Mouse (Mus musculus) olfactory bulb, adult 2 months (tissue): ENCODE data around the gene Mcoln2. TPM values are rescaled to one million over a fixed set of nuclear protein-coding genes. Genes with fewer than 3 reads are reported as not detected.

Experiments
- H3K27ac ChIP-seq: fragments of 200-500 bp; 2 replicates; pipeline ENCODE4 v1.5.1; 2012; ENCODE audit warnings: low read depth, low read length; ENCODE audit not compliant: insufficient read depth
- H3K4me1 ChIP-seq: fragments of 200-500 bp; 2 replicates; pipeline ENCODE4 v1.6.1; 2012; ENCODE audit warnings: low read length; ENCODE audit not compliant: control insufficient read depth, insufficient read depth
- H3K4me3 ChIP-seq: fragments of 200-500 bp; 2 replicates; pipeline ENCODE4 v1.5.1; 2012; ENCODE audit warnings: mild to moderate bottlenecking, low read depth, low read length, moderate library complexity; ENCODE audit not compliant: insufficient read depth
- CTCF ChIP-seq: fragments of 200-500 bp; IDR thresholded peaks from 2 replicates; pipeline ENCODE4 v1.5.1; 2012; ENCODE audit warnings: low read depth, mild to moderate bottlenecking, low read length, moderate library complexity; ENCODE audit not compliant: insufficient read depth
- POLR2A ChIP-seq: fragments of 200-500 bp; IDR thresholded peaks from 2 replicates; pipeline ENCODE4 v1.6.1; 2012; ENCODE audit warnings: mild to moderate bottlenecking, low read depth, low read length, moderate library complexity; ENCODE audit not compliant: insufficient read depth
- WGBS: fragments of 180-500 bp; shearing (Covaris S2); methylation state at CpG from one replicate; pipeline ENCODE4 v1.1.7; 2018; 5-methylcytosine and 5-hydroxymethylcytosine counted together
- polyA plus RNA-seq: library from polyadenylated mRNA; stranded (reverse); fragments of >200 nt; gene quantifications from 2 replicates; pipeline ENCODE4 v1.2.4, GENCODE M21; 2012; ENCODE audit warnings: low replicate concordance; ENCODE audit not compliant: missing spikeins, insufficient read depth, insufficient read length

The Mcoln2 gene
- polyA plus RNA-seq, 1 experiment: not detected

GRCm38 (mm10) chr3:146227427-146227826, 77.8 kb downstream of the Mcoln2 start:
- TF ChIP-seq CTCF (no peak), POLR2A (no peak)

GRCm38 (mm10) chr3:146228559-146229310, 79.1 kb downstream of the Mcoln2 start:
- Histone ChIP-seq H3K4me1 (no peaks in the 10 kb centered on the region), H3K27ac (no peak overlapping the region), H3K4me3 (no peak overlapping the region)
- TF ChIP-seq POLR2A (no peak), CTCF (no peak)
- 53% methylated on average over 13 of the region's 13 CpGs for WGBS

More at GRCm38 (mm10) chr3:146227427-146227826, 77.8 kb downstream of the Mcoln2 start:
- no peak overlapping the region for H3K27ac ChIP-seq
- H3K4me1 ChIP-seq: no peaks in the 10 kb centered on the region
- WGBS: 82% methylated on average over 3 of the region's 3 CpGs
- H3K4me3 ChIP-seq: no peak overlapping the region

GRCm38 (mm10) chr3:146232708-146233107, 83.1 kb downstream of the Mcoln2 start:
- Histone ChIP-seq H3K27ac (no peak overlapping the region), H3K4me1 (no peaks in the 10 kb centered on the region), H3K4me3 (no peak overlapping the region)
- no peak for TF ChIP-seq CTCF
- TF ChIP-seq POLR2A: no peak
- WGBS: 87% methylated on average over 7 of the region's 7 CpGs

- TF ChIP-seq CTCF (no peak), POLR2A (no peak)
- H3K27ac ChIP-seq: no peak overlapping the region
- H3K4me3 ChIP-seq: no peak overlapping the region
- no peaks in the 10 kb centered on the region for H3K4me1 ChIP-seq
- 76% methylated on average over 4 of the region's 4 CpGs for WGBS
These were observed 84.1 kb downstream of the Mcoln2 start for GRCm38 (mm10) chr3:146233741-146234140.

GRCm38 (mm10) chr3:146234530-146234929, 84.9 kb downstream of the Mcoln2 start:
- H3K4me1 ChIP-seq: no peaks in the 10 kb centered on the region
- no peak overlapping the region for H3K27ac ChIP-seq
- no peak overlapping the region for H3K4me3 ChIP-seq
- WGBS: 81% methylated on average over 10 of the region's 10 CpGs
- TF ChIP-seq POLR2A (no peak), CTCF (no peak)

GRCm38 (mm10) chr3:146236280-146236679, 86.6 kb downstream of the Mcoln2 start:
- 85% methylated on average over 8 of the region's 8 CpGs for WGBS

GRCm38 (mm10) chr3:146237676-146238075, 88.0 kb downstream of the Mcoln2 start:
- Histone ChIP-seq H3K4me1 (no peaks in the 10 kb centered on the region), H3K4me3 (no peak overlapping the region), H3K27ac (no peak overlapping the region)
- 84% methylated on average over 5 of the region's 5 CpGs for WGBS
- TF ChIP-seq CTCF: no peak
- TF ChIP-seq POLR2A: no peak

More at GRCm38 (mm10) chr3:146236280-146236679, 86.6 kb downstream of the Mcoln2 start:
- Histone ChIP-seq H3K4me3 (no peak overlapping the region), H3K4me1 (no peaks in the 10 kb centered on the region), H3K27ac (no peak overlapping the region)
- no peak for TF ChIP-seq POLR2A
- no peak for TF ChIP-seq CTCF

- no peak overlapping the region for H3K4me3 ChIP-seq
- no peak for TF ChIP-seq POLR2A
- no peak for TF ChIP-seq CTCF
- no peak overlapping the region for H3K27ac ChIP-seq
- H3K4me1 ChIP-seq: no peaks in the 10 kb centered on the region
- WGBS: 93% methylated on average over 1 of the region's 1 CpGs
These were observed 95.0 kb downstream of the Mcoln2 start for GRCm38 (mm10) chr3:146244630-146245029.

Other genes starting within 250 kb of the Mcoln2 start
- not detected in 2 replicates for gene Bcl10, start 227.0 kb upstream of the Mcoln2 start, polyA plus RNA-seq
- not detected in 2 replicates for gene 2410004B18Rik, start 211.8 kb upstream of the Mcoln2 start, polyA plus RNA-seq
- gene Syde2, start 162.0 kb upstream of the Mcoln2 start, polyA plus RNA-seq: not detected in 2 replicates
- gene Wdr63, start 41.7 kb upstream of the Mcoln2 start, polyA plus RNA-seq: not detected in 2 replicates
- not detected in 2 replicates for gene Mcoln3, start 32.4 kb upstream of the Mcoln2 start, polyA plus RNA-seq
- not detected in 2 replicates for gene Lpar3, start 71.1 kb downstream of the Mcoln2 start, polyA plus RNA-seq